Mouse (Mus musculus) intestine, postnatal 0 days (tissue): ENCODE measurements around the gene Pfdn4. TPM values are rescaled to one million over a fixed set of nuclear protein-coding genes. Genes with fewer than 3 reads are reported as not detected.

Experiments
- ATAC-seq: fragments of 200-750 bp; cut with Nextera tagmentation; 2 replicates; pipeline ENCODE4 v1.8.0; 2017; ENCODE audit warnings: mild to moderate bottlenecking, moderate TSS enrichment, moderate library complexity
- H3K27ac ChIP-seq: fragments of 300-500 bp; sonication (generic); 2 replicates; pipeline ENCODE4 v1.5.1; 2014; ENCODE audit warnings: mild to moderate bottlenecking, low read depth, low read length, moderate library complexity
- H3K27me3 ChIP-seq: fragments of 300-500 bp; sonication (generic); replicated peaks from 2 replicates; pipeline ENCODE4 v1.6.1; 2014; ENCODE audit warnings: low read length, mixed read lengths; ENCODE audit not compliant: control insufficient read depth, insufficient read depth
- H3K36me3 ChIP-seq: fragments of 300-500 bp; sonication (generic); 2 replicates; pipeline ENCODE4 v1.6.1; 2014; ENCODE audit warnings: mild to moderate bottlenecking, moderate library complexity; ENCODE audit not compliant: control insufficient read depth, insufficient read depth
- H3K4me1 ChIP-seq: fragments of 300-500 bp; sonication (generic); replicated peaks from 2 replicates; pipeline ENCODE4 v1.6.1; 2014; ENCODE audit warnings: antibody characterized with exemption, low read length, mixed read lengths; ENCODE audit not compliant: control insufficient read depth, insufficient read depth
- H3K4me2 ChIP-seq: fragments of 300-500 bp; sonication (generic); replicated peaks from 2 replicates; pipeline ENCODE4 v1.6.1; 2014; ENCODE audit warnings: low read depth, mild to moderate bottlenecking, moderate library complexity
- H3K4me3 ChIP-seq: fragments of 300-500 bp; sonication (generic); 2 replicates; pipeline ENCODE4 v1.5.1; 2014; ENCODE audit warnings: low read depth, low read length
- H3K9ac ChIP-seq: fragments of 300-500 bp; sonication (generic); 2 replicates; pipeline ENCODE4 v1.6.1; 2014; ENCODE audit warnings: mild to moderate bottlenecking, low read depth, low read length
- H3K9me3 ChIP-seq: fragments of 300-500 bp; sonication (generic); 2 replicates; pipeline ENCODE4 v1.6.1; 2016; ENCODE audit warnings: mixed run types; ENCODE audit not compliant: control insufficient read depth
- CTCF ChIP-seq: sonication (generic); IDR thresholded peaks from 2 replicates; pipeline ENCODE4 v1.5.1; 2016; ENCODE audit warnings: low read depth, mild to moderate bottlenecking, control low read depth, antibody characterized with exemption, moderate library complexity
- WGBS: fragments of 180-500 bp; shearing (Covaris S2); extraction: QIAGEN DNeasy Blood & Tissue Kit; methylation state at CpG from one replicate; pipeline ENCODE4 v1.1.7; 2014; 5-methylcytosine and 5-hydroxymethylcytosine counted together
- polyA plus RNA-seq: library from polyadenylated mRNA; unstranded; fragments of >200 nt; fragmentation: Nextera tagmentation; extraction: Ambion mirVana; gene quantifications from 2 replicates; pipeline ENCODE4 v1.2.1, GENCODE M21; 2015

Pfdn4 gene
- polyA plus RNA-seq, 1 experiment from 2014 or later = 54.6 TPM

GRCm38 (mm10) chr2:170487890-170488502 lies 8.2 kb upstream of the Pfdn4 start:
- Histone ChIP-seq H3K27ac (no peak overlapping the region), H3K9me3 (no peaks in the 10 kb centered on the region), H3K27me3 (peaks cover 18% of the 10 kb centered on the region; the same call in 1 of the 2 replicates), H3K4me1 (no peaks in the 10 kb centered on the region), H3K36me3 (no peaks in the 10 kb centered on the region), H3K4me2 (no peak overlapping the region), H3K9ac (no peak overlapping the region), H3K4me3 (no peak overlapping the region)
- no peak for ATAC-seq
- peak; percentile 75 for TF ChIP-seq CTCF
- 60% methylated on average over 26 of the region's 26 CpGs for WGBS

DNA sequence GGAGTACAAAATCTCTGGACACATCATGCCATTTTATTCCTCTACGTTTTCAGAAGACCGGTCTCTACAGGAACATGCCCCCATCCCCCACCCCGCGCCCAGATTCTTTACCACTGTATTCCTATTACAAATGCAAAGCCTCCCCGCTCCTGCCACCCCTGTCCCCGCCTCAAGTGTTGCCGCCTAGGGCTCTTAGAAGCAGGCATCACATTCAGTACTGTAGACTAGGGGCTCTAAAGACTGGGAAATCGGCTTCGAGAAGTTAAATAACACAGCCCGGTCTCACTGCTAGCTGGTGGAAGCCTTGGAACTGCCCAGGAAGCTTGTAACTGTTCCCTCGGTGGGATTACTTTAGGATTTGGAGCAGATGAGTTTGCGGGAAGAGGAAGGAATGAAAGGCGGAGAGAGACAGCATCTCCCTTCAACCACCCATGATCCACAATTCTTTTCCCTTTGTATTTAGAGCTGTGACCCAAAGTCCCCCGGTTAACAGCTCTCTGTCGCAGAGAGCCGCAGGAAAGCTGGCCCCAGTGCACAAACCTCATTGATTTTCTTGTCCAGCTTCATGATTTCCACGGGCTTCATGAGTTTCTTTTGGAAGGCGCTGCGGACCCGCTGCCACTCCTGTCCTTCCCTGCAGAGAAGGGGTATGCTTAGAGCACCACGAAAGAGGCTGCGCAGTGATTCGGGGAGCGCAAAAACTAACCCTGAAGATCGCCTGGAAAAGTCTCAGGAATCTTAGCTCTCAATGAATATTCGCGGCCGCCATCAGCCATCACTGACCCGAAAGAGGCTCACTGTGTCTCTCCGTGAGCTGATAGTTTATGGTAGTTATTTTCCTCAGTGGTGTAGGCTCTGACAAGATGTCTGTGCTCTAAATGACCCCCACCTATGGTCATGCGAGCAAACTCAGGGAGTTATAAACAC lies 1.2 kb upstream of the Pfdn4 start:
- ATAC-seq = no peak
- peaks cover 65% of the 10 kb centered on the region for H3K27me3 ChIP-seq
- no peaks in the 10 kb centered on the region for H3K36me3 ChIP-seq
- no peak overlapping the region for H3K4me3 ChIP-seq
- WGBS = 4% methylated on average over 31 of the region's 31 CpGs
- no peaks in the 10 kb centered on the region for H3K9me3 ChIP-seq
- H3K4me2 ChIP-seq = no peak overlapping the region
- no peak overlapping the region for H3K9ac ChIP-seq
- no peak for TF ChIP-seq CTCF
- no peaks in the 10 kb centered on the region; the same call in 1 of the 2 replicates for H3K4me1 ChIP-seq
- no peak overlapping the region for H3K27ac ChIP-seq

- Histone ChIP-seq H3K4me1 (no peaks in the 10 kb centered on the region; the same call in 1 of the 2 replicates), H3K27ac (no peak within 1 kb of the TSS), H3K9ac (no peak within 1 kb of the TSS), H3K36me3 (no peaks in the 10 kb centered on the region), H3K9me3 (no peaks in the 10 kb centered on the region), H3K27me3 (peaks cover 65% of the 10 kb centered on the region), H3K4me3 (peak within 1 kb of the TSS; percentile 12; the same call in 1 of the 2 replicates), H3K4me2 (peak within 1 kb of the TSS; percentile 56)
- under 1% methylated on average over 36 of the region's 36 CpGs for WGBS
- TF ChIP-seq CTCF = peak; percentile 74
- ATAC-seq = peak; percentile 92
Observed at GRCm38 (mm10) chr2:170497091-170497566, 901 bp downstream of the Pfdn4 start, which contains the start of gene Cyp24a1. Gene Cyp24a1 (minus strand): TSS chr2:170497145.

GRCm38 (mm10) chr2:170498011-170498410 lies 1.8 kb downstream of the Pfdn4 start:
- Histone ChIP-seq H3K27ac (no peak overlapping the region), H3K4me2 (no peak overlapping the region), H3K9ac (no peak overlapping the region), H3K4me3 (no peak overlapping the region), H3K9me3 (no peaks in the 10 kb centered on the region), H3K4me1 (no peaks in the 10 kb centered on the region; the same call in 1 of the 2 replicates), H3K27me3 (peaks cover 58% of the 10 kb centered on the region), H3K36me3 (no peaks in the 10 kb centered on the region)
- no peak for ATAC-seq
- no peak for TF ChIP-seq CTCF
- WGBS = 16% methylated on average over 8 of the region's 8 CpGs

DNA sequence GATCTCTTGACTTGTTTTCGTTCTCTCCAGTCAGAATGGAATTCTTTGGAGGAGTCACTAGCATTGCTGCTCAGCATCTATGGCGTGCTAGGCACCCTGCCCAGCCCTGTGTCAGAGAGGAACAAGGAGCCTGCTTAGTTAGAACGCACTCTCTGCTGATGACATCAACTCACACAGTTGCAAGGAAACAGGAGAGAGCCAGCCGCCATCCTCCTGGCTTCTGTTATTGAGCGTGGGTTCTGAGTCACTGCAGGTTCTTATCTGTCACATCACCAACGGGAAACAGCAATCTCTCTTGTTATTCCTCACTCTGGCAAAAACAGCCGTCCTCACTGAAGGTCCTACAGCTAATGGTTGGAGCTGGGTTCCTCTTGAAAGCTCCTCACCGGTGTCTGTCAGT lies 7.1 kb downstream of the Pfdn4 start:
- Histone ChIP-seq H3K27me3 (peaks cover 7% of the 10 kb centered on the region; the same call in 1 of the 2 replicates), H3K4me2 (no peak overlapping the region), H3K9me3 (no peaks in the 10 kb centered on the region), H3K4me3 (no peak overlapping the region), H3K9ac (no peak overlapping the region), H3K4me1 (no peaks in the 10 kb centered on the region), H3K27ac (no peak overlapping the region), H3K36me3 (no peaks in the 10 kb centered on the region)
- 35% methylated on average over 8 of the region's 8 CpGs for WGBS
- no peak for TF ChIP-seq CTCF
- no peak for ATAC-seq

DNA sequence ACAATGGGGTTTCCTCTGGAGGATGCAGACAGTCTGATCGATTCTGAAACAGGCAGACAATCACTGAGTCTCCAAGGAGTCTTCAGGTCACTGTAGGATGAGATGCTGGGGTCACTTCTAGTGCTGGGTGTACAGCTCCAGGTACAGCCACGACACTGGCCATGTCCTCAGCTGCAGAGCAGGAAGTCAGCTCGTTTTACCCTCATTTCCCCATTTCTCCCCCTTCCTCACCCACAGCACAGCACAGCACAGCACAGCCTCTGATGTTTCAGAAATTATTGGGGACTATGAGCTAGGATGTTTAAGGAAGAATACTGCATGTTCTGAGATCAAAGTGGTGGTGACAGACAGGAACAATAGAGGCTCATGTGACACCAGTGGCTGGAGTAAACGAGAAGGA lies 7.8 kb downstream of the Pfdn4 start:
- Histone ChIP-seq H3K27me3 (peaks cover 2% of the 10 kb centered on the region; the same call in 1 of the 2 replicates), H3K27ac (no peak overlapping the region), H3K36me3 (no peaks in the 10 kb centered on the region), H3K4me1 (no peaks in the 10 kb centered on the region), H3K4me2 (no peak overlapping the region), H3K9ac (no peak overlapping the region), H3K9me3 (no peaks in the 10 kb centered on the region), H3K4me3 (no peak overlapping the region)
- no peak for TF ChIP-seq CTCF
- no peak for ATAC-seq
- WGBS = 29% methylated on average over 4 of the region's 4 CpGs
